ENCODE assay signal across 8 mouse cellular contexts in genomic region chr9:107602068-107602648, GRCm38 (mm10). TPM values are rescaled to one million over a fixed set of nuclear protein-coding genes. Genes with fewer than 3 reads are reported as not detected.
DNase-seq lines count a peak whose midpoint lies in the region; ATAC-seq and TF ChIP-seq lines count a peak whose summit lies in the region.

No protein-coding gene starts in this region.

- no peaks in the 10 kb centered on the region for H3K36me3 ChIP-seq in embryonic facial prominence, embryonic 12.5 days
- peaks cover 20% of the 10 kb centered on the region; the same call in 1 of the 2 replicates for H3K36me3 ChIP-seq in intestine, postnatal 0 days (ENCODE audit: control insufficient read depth, insufficient read depth)
- no peaks in the 10 kb centered on the region for H3K36me3 ChIP-seq in midbrain, embryonic 12.5 days

- peak; percentile 99 for TF ChIP-seq CTCF in intestine, postnatal 0 days (IDR thresholded peaks at IDR 0.05; ENCODE audit: low read depth)

- peak overlapping the region; percentile 32; the same call in 1 of the 2 replicates for H3K9ac ChIP-seq in embryonic facial prominence, embryonic 12.5 days
- H3K9ac ChIP-seq in intestine, postnatal 0 days (ENCODE audit: low read depth, low read length): no peak overlapping the region
- H3K9ac ChIP-seq in midbrain, embryonic 12.5 days (replicated peaks): no peak overlapping the region; the same call in 1 of the 2 replicates

- 0 out of 2 replicates have a peak overlapping the region, but pooled peaks have one; percentile 13 for H3K27ac ChIP-seq in embryonic facial prominence, embryonic 12.5 days
- H3K27ac ChIP-seq in intestine, postnatal 0 days (ENCODE audit: low read depth, low read length): peak overlapping the region; percentile 57
- H3K27ac ChIP-seq in midbrain, embryonic 12.5 days (replicated peaks): 0 out of 2 replicates have a peak overlapping the region, but pooled peaks have one; percentile 4

- H3K4me3 ChIP-seq in embryonic facial prominence, embryonic 12.5 days: no peak overlapping the region
- no peak overlapping the region for H3K4me3 ChIP-seq in intestine, postnatal 0 days (ENCODE audit: low read depth, low read length)
- no peak overlapping the region for H3K4me3 ChIP-seq in midbrain, embryonic 12.5 days

- H3K9me3 ChIP-seq in embryonic facial prominence, embryonic 12.5 days: no peaks in the 10 kb centered on the region
- no peaks in the 10 kb centered on the region for H3K9me3 ChIP-seq in intestine, postnatal 0 days (ENCODE audit: control insufficient read depth)
- H3K9me3 ChIP-seq in midbrain, embryonic 12.5 days: no peaks in the 10 kb centered on the region

- intact Hi-C loops in left cerebral cortex, postnatal 4 days (cut with DNase I): loop anchor here (2.0 to 5.0 kb wide), 2 partner anchors 43 to 75 kb away; partner anchors contain the start of gene Gnat1

- WGBS in embryonic facial prominence, embryonic 12.5 days: 11% methylated on average over 10 of the region's 10 CpGs
- WGBS in intestine, postnatal 0 days: 9% methylated on average over 10 of the region's 10 CpGs
- WGBS in midbrain, embryonic 12.5 days: 18% methylated on average over 10 of the region's 10 CpGs

- peak; percentile 30; the same call in 1 of the 2 replicates for ATAC-seq in embryonic facial prominence, embryonic 12.5 days (ENCODE audit: insufficient number of reproducible peaks, insufficient read depth, low FRiP score, low TSS enrichment)
- ATAC-seq in intestine, postnatal 0 days: peak; percentile 14; the same call in 1 of the 2 replicates
- ATAC-seq in midbrain, embryonic 12.5 days (ENCODE audit: low FRiP score, low read depth): peak; percentile 53

- H3K27me3 ChIP-seq in embryonic facial prominence, embryonic 12.5 days: 0 out of 2 replicates have a peak, but pooled peaks cover 3% of the 10 kb centered on the region
- no peaks in the 10 kb centered on the region for H3K27me3 ChIP-seq in intestine, postnatal 0 days (replicated peaks; ENCODE audit: control insufficient read depth, insufficient read depth, low read length)
- 0 out of 2 replicates have a peak, but pooled peaks cover 13% of the 10 kb centered on the region for H3K27me3 ChIP-seq in midbrain, embryonic 12.5 days

- H3K4me1 ChIP-seq in embryonic facial prominence, embryonic 12.5 days: peaks cover 42% of the 10 kb centered on the region
- H3K4me1 ChIP-seq in intestine, postnatal 0 days (replicated peaks; ENCODE audit: control insufficient read depth, insufficient read depth, low read length): peaks cover 9% of the 10 kb centered on the region; the same call in 1 of the 2 replicates
- peaks cover 33% of the 10 kb centered on the region for H3K4me1 ChIP-seq in midbrain, embryonic 12.5 days

- no peak overlapping the region; the same call in 1 of the 2 replicates for H3K4me2 ChIP-seq in embryonic facial prominence, embryonic 12.5 days (replicated peaks)
- peak overlapping the region; percentile 21 for H3K4me2 ChIP-seq in intestine, postnatal 0 days (replicated peaks; ENCODE audit: low read depth)
- H3K4me2 ChIP-seq in midbrain, embryonic 12.5 days (replicated peaks): no peak overlapping the region

- DNase-seq in adrenal gland, postnatal 25 days: peak; percentile 94
- peak; percentile 98 for DNase-seq in heart, adult 11 months
- peak; percentile 95 for DNase-seq in left cerebral cortex, postnatal 4 days
- peak; percentile 99 for DNase-seq in right cerebral cortex, postnatal 4 days
- DNase-seq in yolk sac, embryonic 10.5 days (ENCODE audit: low spot score): peak; percentile 83

RNA-seq across cellular contexts. Expression of gene Sema3b, which starts 6.9 kb away (rescaled TPM):
- 5.1 and 8.4 TPM in 2 replicates for total RNA-seq in adrenal gland, postnatal 25 days (2021)
- polyA plus RNA-seq in embryonic facial prominence, embryonic 12.5 days (2016; fragmentation: Nextera tagmentation; extraction: Ambion mirVana): 3.8 and 6.9 TPM in 2 replicates
- 37.1 and 37.3 TPM in 2 replicates for polyA plus RNA-seq in intestine, postnatal 0 days (2015; fragmentation: Nextera tagmentation; extraction: Ambion mirVana)
- 1 to 10 TPM; 3.9 to 5.6 TPM for total RNA-seq in left cerebral cortex, postnatal 4 days (2021)
- 3.2 TPM in 2 replicates for polyA plus RNA-seq in midbrain, embryonic 12.5 days (2016; fragmentation: Nextera tagmentation; extraction: Ambion mirVana)

RNA-seq across cellular contexts. Expression of gene Ifrd2, which starts 14.7 kb away (rescaled TPM):
- 47.0 and 54.5 TPM in 2 replicates for total RNA-seq in adrenal gland, postnatal 25 days (2021)
- 35.8 and 36.9 TPM in 2 replicates for polyA plus RNA-seq in embryonic facial prominence, embryonic 12.5 days (2016; fragmentation: Nextera tagmentation; extraction: Ambion mirVana)
- polyA plus RNA-seq in intestine, postnatal 0 days (2015; fragmentation: Nextera tagmentation; extraction: Ambion mirVana): 36.9 and 38.9 TPM in 2 replicates
- 10 to 100 TPM; 12.5 to 14.5 TPM for total RNA-seq in left cerebral cortex, postnatal 4 days (2021)
- 20.1 and 21.1 TPM in 2 replicates for polyA plus RNA-seq in midbrain, embryonic 12.5 days (2016; fragmentation: Nextera tagmentation; extraction: Ambion mirVana)

RNA-seq across cellular contexts. Expression of gene Hyal3, which starts 21.5 kb away (rescaled TPM):
- 2.0 and 2.8 TPM in 2 replicates for total RNA-seq in adrenal gland, postnatal 25 days (2021)
- 1.4 and 1.5 TPM in 2 replicates for polyA plus RNA-seq in embryonic facial prominence, embryonic 12.5 days (2016; fragmentation: Nextera tagmentation; extraction: Ambion mirVana)
- 0.31 and 0.50 TPM in 2 replicates for polyA plus RNA-seq in intestine, postnatal 0 days (2015; fragmentation: Nextera tagmentation; extraction: Ambion mirVana)
- 1 to 10 TPM; 1.5 to 2.1 TPM for total RNA-seq in left cerebral cortex, postnatal 4 days (2021)
- polyA plus RNA-seq in midbrain, embryonic 12.5 days (2016; fragmentation: Nextera tagmentation; extraction: Ambion mirVana): 0.41 and 1.1 TPM in 2 replicates

RNA-seq across cellular contexts. Expression of gene Naa80, which starts 23.5 kb away (rescaled TPM):
- 21.2 and 21.4 TPM in 2 replicates for total RNA-seq in adrenal gland, postnatal 25 days (2021)
- 15.0 and 15.4 TPM in 2 replicates for polyA plus RNA-seq in embryonic facial prominence, embryonic 12.5 days (2016; fragmentation: Nextera tagmentation; extraction: Ambion mirVana)
- polyA plus RNA-seq in intestine, postnatal 0 days (2015; fragmentation: Nextera tagmentation; extraction: Ambion mirVana): 20.4 and 21.4 TPM in 2 replicates
- 10 to 100 TPM; 11.9 to 13.0 TPM for total RNA-seq in left cerebral cortex, postnatal 4 days (2021)
- polyA plus RNA-seq in midbrain, embryonic 12.5 days (2016; fragmentation: Nextera tagmentation; extraction: Ambion mirVana): 14.5 and 14.7 TPM in 2 replicates

RNA-seq across cellular contexts. Expression of gene Hyal1, which starts 25.4 kb away (rescaled TPM):
- 10.9 and 11.6 TPM in 2 replicates for total RNA-seq in adrenal gland, postnatal 25 days (2021)
- 12.2 and 13.2 TPM in 2 replicates for polyA plus RNA-seq in embryonic facial prominence, embryonic 12.5 days (2016; fragmentation: Nextera tagmentation; extraction: Ambion mirVana)
- 2.4 and 2.8 TPM in 2 replicates for polyA plus RNA-seq in intestine, postnatal 0 days (2015; fragmentation: Nextera tagmentation; extraction: Ambion mirVana)
- 1 to 10 TPM; 3.8 to 4.1 TPM for total RNA-seq in left cerebral cortex, postnatal 4 days (2021)
- 9.0 and 10.1 TPM in 2 replicates for polyA plus RNA-seq in midbrain, embryonic 12.5 days (2016; fragmentation: Nextera tagmentation; extraction: Ambion mirVana)

Comparison
In these comparisons a context has a peak if more than half of its experiments do, and no peak if none do; other contexts are left out.
1. H3K27ac ChIP-seq: peak in every context shown above with its lines; median percentile 57 in intestine, postnatal 0 days; 13 in embryonic facial prominence, embryonic 12.5 days; 4 in midbrain, embryonic 12.5 days.